Mouse (Mus musculus): Measurements from ENCODE around the gene Smad3. TPM values are rescaled to one million over a fixed set of nuclear protein-coding genes. Genes with fewer than 3 reads are reported as not detected.

Gene Smad3
- total RNA-seq, 2 experiments from 2014 or later: 55.3 to 67.5 TPM

DNA sequence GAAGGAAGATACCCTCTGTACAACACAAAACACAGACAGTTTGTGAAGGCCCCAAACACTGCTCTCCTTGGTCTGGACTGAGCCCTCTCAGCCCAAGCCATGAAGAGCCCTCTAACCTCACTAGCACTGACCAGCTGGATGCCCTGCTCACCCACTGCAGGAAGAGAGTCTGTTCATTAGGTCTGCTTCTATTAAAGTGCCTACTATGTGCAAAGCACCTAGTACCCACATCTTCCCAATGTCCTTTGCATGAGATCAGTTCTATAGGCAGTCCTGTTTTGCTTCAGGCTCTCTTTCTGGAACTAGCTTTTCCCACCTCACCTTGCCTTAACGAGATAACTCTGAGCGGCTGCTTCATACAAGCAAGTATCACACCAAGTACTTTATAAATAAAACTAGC, 74.9 kb downstream of the Smad3 start:
- intact Hi-C loops (cut with DNase I): no loop called here
- no peak for DNase-seq (ENCODE audit: low spot score in 2 of 2)

DNA sequence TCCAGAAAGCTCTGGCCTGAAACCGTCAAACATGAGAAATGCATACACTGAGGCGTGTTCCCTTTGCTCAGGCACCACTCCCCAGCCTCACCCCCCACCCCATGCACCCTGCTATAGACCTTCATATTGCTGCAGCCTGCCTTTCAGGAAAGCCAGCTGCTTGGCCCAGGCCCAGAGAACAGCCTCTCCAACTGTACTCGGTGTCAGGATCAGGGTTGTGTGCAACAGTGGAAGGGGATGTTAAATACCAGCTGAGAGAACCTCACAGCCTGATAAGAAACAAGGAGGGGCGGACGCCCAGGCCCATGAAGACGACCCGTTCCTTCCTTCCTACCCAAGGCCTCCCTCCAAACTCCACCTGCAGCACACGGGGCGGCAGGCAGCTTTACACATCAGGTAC, 75.5 kb downstream of the Smad3 start:
- intact Hi-C loops (cut with DNase I): no loop called here
- DNase-seq (ENCODE audit: low spot score in 2 of 2): no peak

DNA sequence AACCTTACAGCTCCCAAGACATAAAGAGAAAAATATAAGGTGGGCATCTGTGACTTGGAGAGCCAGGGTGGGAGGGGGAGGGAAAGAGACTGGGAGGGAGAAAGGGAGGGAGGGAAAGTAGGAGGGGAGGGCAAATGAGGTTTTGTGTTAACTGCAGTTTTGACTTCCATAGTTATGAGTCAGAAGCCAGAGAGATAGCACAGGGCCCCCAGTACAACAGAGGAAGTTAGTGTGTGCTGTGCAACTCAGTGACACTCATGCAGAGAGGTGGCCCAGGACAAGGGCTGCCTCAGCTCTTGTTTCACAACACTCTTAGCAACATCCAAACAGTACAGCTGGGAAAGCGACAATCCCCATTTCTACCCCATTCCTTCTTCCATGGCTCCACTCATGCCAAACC, 79.7 kb downstream of the Smad3 start:
- DNase-seq (ENCODE audit: low spot score in 2 of 2): no peak

DNA sequence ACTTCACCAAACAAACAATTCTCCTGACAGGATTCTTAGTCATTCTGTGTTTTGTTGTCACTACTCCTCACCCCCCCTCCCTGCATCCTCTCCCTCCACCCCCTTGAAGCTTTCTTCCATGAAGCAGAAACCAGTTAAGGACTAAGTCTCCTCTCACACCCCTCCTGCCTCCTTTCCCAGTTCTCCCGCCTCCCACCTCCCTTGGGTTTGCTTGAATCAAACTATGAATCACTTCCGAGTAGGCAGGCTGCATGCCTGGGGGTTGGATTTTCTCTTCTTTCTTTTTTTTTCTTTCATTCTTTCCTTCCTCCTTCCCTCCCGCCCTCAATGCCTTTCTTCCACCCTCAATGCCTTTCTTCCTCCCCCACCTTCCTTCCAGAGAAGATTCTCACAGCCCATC, 80.2 kb downstream of the Smad3 start:
- peak; percentile 45 to 90 for DNase-seq (ENCODE audit: low spot score in 2 of 2)
- intact Hi-C loops (cut with DNase I): loop anchor here (2.0 kb wide), 1 partner anchor 79 kb away; the partner anchor contains the start of gene Smad3

More for the DNA sequence above, 79.7 kb downstream of the Smad3 start:
- intact Hi-C loops (cut with DNase I): no loop called here

DNA sequence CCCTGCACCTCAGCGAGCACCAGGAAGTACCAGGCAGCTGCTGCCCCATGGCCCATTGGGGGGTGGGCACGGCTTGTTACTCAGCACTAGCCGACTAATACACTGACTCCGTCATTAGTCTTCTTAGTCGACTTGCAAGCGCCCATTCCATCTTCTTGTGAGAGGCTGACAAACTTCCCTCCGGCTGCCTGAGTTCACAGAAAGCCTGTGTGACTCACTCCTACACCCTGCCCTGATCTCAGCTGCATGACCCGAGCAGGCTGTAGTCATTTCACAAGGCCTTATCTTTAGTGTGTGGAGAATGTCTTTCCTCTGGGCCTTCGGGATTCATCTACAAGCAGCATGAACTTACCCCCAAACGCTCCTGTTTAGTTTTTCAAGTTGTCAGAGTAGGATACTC, 83.2 kb downstream of the Smad3 start:
- intact Hi-C loops (cut with DNase I): no loop called here
- DNase-seq (ENCODE audit: low spot score in 2 of 2): no peak

DNA sequence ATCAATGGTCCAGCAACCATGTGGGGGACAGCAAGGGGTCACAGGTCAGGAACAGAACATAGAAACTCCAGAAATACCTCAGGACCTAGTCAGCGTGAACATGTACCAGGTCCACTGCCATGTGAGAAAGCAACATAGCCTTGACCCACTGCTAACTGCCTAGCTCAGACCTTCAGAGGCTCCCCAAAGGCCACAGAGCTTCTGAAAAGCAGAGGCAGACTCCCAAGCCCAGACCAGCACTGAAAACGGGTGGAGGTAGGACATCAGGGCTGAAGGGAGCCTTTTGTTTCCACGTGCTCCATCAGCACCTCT, 84.3 kb downstream of the Smad3 start:
- intact Hi-C loops (cut with DNase I): no loop called here
- DNase-seq (ENCODE audit: low spot score in 2 of 2): no peak

DNA sequence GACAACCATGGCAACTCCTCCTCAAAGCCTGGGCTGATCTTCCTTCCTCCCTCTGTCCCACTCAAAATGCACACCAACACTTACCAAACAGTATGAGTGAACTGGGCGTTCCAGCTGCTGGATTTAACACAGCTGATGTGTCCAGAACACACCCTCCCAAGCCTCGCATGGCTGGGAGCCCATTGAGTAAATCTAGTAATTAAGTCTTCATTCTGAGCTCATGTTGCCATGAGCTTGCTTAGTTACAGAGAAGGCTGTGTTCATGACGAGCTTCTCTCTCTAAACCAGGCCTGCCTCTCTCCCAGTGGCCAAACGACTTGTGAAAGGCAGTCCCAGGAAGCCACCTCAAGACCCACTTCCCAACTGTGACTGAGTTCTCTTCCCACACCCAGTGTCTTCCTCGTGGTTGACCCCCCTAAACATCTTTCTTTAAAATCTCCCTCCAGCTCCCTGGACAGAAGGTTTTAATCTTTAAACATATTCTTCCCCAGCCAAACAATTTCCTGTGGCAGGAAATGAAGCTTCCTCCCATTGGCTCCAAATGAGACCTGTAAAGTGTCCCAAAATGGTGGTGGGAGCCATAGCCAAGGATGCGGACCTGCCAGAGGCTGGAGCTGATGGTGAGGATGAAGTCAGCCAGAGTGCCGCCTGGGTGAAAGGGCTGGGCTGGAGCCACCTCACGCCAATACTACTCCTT, 84.8 kb downstream of the Smad3 start:
- intact Hi-C loops (cut with DNase I): no loop called here
- DNase-seq (ENCODE audit: low spot score in 2 of 2): peak in 1 of 2 experiments; percentile 55

DNA sequence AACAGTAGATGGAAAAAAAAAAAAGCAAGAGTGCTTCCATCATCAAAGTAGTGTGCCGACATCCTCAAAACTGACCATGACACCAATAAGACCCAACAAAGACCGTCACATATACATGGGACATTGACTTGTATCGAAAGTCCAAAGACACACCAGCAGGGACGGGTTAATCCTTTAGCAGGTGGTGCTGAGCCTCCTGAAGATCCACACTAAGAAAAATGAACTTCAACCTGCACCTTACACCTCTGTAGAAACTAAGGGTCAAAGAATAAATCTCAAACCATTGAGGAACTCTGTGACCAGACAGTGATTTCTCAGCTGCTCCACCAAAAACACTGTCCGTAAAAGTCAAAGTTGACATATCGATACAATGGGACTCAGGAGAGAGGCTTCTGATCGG, 88.0 kb downstream of the Smad3 start:
- intact Hi-C loops (cut with DNase I): no loop called here
- DNase-seq (ENCODE audit: low spot score in 2 of 2): no peak

DNA sequence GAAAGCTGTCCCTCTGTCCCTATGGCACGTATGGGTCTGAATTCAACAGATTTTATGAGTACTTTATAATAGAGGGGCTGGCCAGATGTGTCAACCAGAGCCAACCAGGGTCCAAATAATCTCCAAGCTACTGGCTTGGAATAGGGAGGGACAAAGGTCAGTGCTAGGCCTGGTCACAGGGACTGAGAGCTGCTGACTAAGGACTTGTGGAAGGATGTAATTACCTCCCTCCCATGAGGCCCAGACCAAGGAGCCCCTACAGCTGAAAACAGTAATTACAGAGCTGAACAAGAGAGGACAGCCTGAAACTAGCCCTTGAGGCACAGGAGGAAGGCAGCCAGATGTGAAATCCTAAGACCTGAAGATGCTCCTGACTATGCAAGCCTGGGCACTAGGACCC, 89.2 kb downstream of the Smad3 start:
- intact Hi-C loops (cut with DNase I): no loop called here
- DNase-seq (ENCODE audit: low spot score in 2 of 2): no peak

DNA sequence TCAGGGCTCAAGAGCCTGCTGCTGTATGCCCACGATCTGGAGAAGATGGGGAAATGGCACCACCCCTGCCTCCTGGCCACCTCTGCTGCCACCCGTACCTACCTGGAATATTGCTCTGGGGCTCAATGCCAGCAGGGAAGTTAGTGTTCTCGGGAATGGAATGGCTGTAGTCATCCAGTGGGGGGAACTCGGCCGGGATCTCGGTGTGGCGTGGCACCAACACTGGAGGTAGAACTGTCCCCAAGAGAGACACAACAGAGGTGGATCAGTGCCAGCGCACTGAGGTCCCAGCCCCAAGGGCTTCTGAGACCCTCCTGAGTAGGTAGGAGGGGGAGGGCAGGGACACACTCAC, 90.4 kb downstream of the Smad3 start:
- intact Hi-C loops (cut with DNase I): no loop called here
- DNase-seq (ENCODE audit: low spot score in 2 of 2): no peak

DNA sequence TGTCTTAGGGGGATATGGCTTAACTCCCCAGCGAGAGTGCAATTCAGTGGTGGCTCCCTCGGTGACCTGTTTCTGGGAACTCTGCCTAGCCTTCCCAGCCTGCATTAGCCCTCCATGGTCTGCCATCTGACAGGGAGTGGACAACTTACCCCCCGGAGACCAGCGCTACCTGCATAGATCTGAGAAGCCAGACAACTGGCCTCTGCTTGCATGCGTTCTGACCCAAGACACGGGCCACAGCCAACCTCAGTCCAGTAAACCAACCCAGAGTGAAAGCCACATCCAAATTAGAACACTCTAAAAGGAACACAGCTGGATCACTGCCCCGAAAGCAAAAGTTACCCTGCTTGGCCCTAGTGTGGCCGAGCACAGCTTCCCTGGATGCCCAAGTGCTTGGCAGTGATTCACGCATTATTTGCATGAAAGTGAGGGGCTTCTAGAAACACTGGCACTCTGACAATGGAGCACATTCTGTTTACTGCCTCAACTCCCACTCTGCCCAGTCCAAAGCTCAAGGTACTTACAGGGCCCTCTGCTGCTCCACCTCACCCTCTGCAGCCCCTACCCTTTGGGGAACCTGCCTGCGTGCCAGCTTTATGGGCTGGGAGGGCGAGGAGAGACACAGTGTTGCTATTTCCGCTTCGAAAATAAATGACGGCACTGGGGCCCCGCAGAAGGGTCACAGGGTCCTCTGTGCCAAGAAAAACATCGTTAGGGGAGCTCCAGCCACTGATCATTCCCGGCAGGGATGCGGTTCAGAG, 91.0 kb downstream of the Smad3 start:
- DNase-seq (ENCODE audit: low spot score in 2 of 2): no peak
- intact Hi-C loops (cut with DNase I): no loop called here

DNA sequence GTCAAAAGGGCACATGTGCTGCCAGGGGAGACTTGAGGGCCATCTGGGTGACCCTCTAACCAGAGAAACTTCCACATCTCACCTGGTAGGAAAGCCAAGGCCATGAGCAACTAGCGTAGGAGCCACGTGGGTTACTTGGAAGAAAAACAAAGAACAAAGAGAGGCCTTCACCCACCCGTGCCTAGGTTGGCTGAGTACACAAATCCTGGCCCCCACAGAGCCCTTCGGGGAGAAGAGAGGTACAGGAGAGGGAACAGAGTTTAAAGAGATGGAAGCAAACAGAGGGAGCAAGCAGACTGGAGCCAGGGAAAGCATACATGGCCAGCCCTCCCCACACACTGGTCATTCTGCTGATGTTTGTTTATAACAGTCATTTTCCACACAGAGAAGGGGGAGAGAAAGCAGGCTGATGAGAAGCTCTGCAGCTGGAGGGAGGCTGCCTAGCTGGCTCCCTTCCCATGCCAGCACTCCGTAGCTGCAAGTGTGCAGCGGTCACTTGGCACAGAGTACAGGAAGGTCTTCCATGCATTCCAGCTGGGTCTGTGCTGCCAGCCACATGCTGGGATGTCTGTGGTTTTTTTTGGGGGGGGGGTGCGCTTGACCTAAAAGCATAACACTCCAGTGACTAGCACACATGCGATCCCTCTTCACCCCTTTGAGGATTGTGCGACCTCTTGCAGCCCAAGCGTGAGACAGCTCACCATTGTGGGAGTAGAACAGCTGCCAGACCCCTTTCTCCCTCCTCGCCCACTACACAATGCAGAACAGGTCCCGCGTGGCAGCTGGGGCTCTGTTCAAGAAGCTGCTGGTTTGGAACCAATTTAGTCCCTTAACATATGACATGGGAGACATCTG, 92.8 kb downstream of the Smad3 start:
- DNase-seq (ENCODE audit: low spot score in 2 of 2): no peak
- intact Hi-C loops (cut with DNase I): no loop called here

DNA sequence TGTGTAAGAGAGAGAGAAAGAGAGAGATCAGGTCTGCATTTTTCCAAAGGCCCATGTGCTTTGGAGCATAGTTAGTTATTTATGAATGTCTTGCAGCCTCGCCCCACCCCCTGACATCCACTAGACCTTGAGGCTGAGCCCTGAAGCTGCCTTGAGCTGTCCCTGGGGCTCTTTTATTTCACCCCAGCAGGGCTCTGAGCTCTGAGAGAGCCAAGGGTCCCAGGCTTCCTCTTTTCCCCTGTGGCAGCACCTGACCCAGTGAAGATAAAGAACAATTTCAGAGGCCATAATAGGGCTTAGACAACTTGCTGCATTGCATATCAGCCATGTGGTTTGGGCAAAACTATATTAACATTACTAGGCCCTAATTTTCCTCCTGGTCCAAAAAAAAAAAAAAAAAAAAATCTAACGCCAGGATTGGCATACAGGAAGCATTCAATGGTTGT, 93.5 kb downstream of the Smad3 start:
- intact Hi-C loops (cut with DNase I): no loop called here
- DNase-seq (ENCODE audit: low spot score in 2 of 2): no peak

DNA sequence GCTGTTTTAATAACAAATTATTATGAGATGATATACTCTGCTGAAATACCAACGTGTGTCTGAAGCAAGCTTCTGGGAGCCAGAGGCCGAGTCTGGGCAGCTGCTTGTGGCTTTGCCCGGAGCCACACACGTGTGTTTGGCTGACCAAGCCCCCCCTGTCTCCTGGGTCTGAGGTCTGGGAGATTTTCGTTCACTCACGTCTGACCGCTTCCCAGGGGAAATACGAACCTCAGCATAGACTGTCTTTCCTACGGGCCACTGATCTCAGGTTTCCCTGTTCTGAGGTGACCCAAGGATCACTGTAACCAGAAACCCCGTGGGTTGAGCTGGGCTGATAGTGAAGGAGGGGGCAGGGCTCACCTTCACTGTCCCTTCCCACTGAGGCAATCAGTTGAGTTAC, 94.6 kb downstream of the Smad3 start:
- no peak for DNase-seq (ENCODE audit: low spot score in 2 of 2)
- intact Hi-C loops (cut with DNase I): no loop called here

DNA sequence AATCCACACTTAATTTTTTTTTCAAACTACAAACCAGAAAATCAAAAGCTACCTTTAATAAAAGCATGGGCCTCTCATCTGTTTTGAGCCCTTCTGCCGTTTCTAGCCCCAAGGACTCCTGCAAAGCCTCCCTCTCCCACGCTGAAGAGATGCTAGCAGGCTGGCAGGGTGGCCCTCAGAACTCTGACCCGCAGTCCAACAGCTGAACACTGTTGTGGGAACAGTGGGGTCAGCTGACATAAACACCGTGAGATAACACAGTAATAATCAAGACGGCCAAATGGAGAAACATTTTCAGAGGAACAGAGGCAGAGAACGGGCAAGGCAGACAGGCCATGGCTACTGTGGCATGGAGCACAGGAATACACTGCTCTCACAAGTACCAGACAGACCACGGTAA, 95.0 kb downstream of the Smad3 start:
- intact Hi-C loops (cut with DNase I): no loop called here

DNA sequence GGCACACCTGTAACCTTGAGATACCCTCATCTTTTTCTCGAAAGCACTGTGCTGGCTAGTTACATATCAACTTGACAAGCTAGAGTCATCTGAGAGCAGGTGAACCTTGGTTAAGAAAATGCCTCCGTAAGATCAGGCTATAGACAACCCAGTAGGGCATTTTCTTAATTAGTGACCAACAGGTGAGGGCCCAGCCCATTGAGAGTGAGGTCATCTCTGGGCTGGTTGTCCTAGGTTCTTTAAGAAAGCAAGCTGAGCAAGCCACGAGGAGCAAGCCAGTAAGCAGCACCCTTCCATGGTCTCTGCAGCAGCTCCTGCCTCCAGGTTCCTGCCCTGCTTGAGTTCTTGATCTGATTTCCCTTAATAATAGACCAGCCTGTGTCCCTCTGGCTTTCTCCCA, 97.1 kb downstream of the Smad3 start:
- no peak for DNase-seq (ENCODE audit: low spot score in 2 of 2)

More for the DNA sequence above, 95.0 kb downstream of the Smad3 start:
- no peak for DNase-seq (ENCODE audit: low spot score in 2 of 2)

DNA sequence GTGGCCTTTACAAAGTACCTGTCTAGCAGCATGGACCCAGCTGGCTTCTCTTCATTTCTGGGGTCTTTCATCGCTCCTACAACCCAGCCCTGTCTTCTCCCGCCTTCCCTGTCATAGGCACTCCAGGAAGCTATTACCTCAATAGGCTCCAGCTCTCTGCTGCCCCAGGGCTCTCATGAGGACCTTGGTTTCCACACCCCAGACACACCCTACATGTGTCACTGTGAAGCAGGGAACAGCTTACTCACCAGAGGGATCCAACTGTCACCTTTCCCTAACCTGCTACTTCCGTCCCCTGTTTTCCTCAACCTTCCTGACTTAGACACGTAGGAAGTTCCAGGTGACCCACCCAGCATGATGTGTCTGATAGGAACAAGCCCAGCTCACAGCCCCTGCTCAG, 97.7 kb downstream of the Smad3 start:
- intact Hi-C loops (cut with DNase I): no loop called here
- no peak for DNase-seq (ENCODE audit: low spot score in 2 of 2)

More for the DNA sequence above, 97.1 kb downstream of the Smad3 start:
- intact Hi-C loops (cut with DNase I): no loop called here

DNA sequence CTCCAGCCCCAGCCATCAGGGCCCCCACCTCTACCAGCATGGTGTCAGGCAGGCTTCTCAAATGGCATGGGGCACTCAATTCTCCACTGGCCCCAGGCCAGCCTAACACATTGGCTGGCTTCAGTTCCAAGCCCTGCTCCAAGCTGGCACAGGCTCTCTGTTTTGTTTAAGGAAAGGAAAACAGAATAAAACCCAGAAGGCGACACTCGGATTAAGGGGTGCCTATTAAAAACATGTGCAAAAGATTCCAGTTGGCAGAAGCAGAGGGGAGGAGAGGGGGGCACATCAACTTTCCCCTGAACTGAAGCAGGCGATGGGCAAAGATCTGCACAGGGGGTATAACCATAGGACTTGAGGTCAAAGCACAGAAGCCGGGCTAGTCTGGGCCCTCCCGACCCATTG, 98.8 kb downstream of the Smad3 start:
- no peak for DNase-seq (ENCODE audit: low spot score in 2 of 2)
- intact Hi-C loops (cut with DNase I): no loop called here

DNA sequence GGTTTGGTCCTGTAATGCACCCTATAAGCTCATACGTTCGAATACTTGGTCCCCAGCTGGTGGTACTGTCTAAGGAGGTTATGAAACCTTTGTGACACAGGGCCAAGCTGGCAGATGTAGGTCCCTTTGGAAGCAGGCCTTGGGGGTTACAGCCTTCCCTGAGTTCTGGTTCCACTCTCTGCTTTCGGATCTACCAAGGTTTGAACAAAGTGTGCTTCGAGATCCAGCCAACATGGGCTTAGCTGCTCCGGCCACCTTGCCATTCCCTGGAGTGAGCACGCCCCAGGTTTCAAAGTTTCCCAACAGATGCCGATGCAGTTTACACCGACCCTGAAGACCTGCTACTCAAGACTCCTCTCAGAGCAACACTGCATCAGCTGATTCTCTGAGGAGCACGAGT, 99.4 kb downstream of the Smad3 start:
- intact Hi-C loops (cut with DNase I): no loop called here
- DNase-seq (ENCODE audit: low spot score in 2 of 2): no peak

DNA sequence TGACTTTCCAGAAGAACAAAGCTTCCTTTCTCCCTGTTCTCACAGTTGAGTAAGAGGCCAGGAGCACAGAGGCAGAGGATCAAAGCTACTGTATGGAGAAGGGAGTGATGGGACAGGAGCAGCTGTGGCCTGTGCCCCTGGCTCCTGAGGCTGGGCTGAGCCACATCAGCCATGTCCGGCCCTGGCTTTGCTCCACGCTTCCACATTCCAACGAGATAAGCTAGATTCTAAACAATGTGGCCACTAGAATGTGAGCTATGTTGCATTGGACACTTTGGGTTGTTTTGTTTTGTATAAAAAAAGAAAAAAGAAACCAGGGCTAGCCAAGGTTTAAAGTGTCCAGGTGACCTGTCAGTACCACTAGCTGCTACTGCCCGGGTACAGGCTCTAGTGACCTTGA, 100.6 kb downstream of the Smad3 start:
- intact Hi-C loops (cut with DNase I): no loop called here
- DNase-seq (ENCODE audit: low spot score in 2 of 2): no peak

DNA sequence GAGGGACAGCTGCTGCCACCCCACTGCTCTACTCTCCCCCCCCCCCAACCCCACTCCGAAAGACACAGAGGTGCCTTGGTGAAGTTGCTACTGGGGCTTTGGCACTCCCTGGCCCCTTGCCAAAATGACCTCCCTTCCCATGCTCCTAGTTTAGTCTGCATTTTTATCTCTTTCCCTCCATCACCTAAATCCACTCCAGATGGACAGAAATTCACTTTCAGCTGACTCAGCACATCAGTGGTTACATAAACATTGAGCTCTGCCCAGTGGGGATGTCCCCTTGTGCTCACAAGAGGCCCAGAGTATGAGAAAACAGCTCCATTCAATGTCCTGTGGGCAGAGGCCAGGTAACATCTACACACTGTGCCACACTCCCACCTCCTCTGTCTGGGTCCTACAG, 102.7 kb downstream of the Smad3 start:
- DNase-seq (ENCODE audit: low spot score in 2 of 2): no peak
- intact Hi-C loops (cut with DNase I): no loop called here

Measured in left cerebral cortex, postnatal 25 days (tissue).